Mouse (Mus musculus) E14TG2a.4 (cell line): Measurements from ENCODE around the gene 2300009A05Rik.

Experiments
- H3K27me3 ChIP-seq: 2 replicates; pipeline ENCODE4 v1.6.1; 2014; ENCODE audit warnings: low read length, control low read depth; ENCODE audit not compliant: insufficient read depth
- H3K36me3 ChIP-seq: 2 replicates; pipeline ENCODE4 v1.6.1; 2014; ENCODE audit warnings: low read length, control low read depth; ENCODE audit not compliant: insufficient read depth
- H3K4me1 ChIP-seq: replicated peaks from 2 replicates; pipeline ENCODE4 v1.6.1; 2014; ENCODE audit warnings: low read depth, low read length, control low read depth
- H3K4me3 ChIP-seq: replicated peaks from 2 replicates; pipeline ENCODE4 v1.5.1; 2014; ENCODE audit warnings: mild to moderate bottlenecking, low read length
- H3K9me3 ChIP-seq: 2 replicates; pipeline ENCODE4 v1.6.1; 2014; ENCODE audit warnings: low read length, control low read depth
- CTCF ChIP-seq: conservative IDR thresholded peaks from 2 replicates; pipeline ENCODE4 v1.5.1; 2014; ENCODE audit warnings: low read length
- NANOG ChIP-seq: IDR thresholded peaks from 2 replicates; pipeline ENCODE4 v1.6.1; 2014; ENCODE audit warnings: borderline replicate concordance, low read length, mixed read lengths
- POU5F1 ChIP-seq: IDR thresholded peaks from 2 replicates; pipeline ENCODE4 v1.6.1; 2014; ENCODE audit warnings: low read length, borderline replicate concordance

Gene 2300009A05Rik

GRCm38 (mm10) chr9:63391307-63391706 lies 7.7 kb downstream of the 2300009A05Rik start:
- TF ChIP-seq NANOG (no peak), POU5F1 (no peak), CTCF (no peak)
- no peaks in the 10 kb centered on the region for H3K36me3 ChIP-seq
- H3K4me3 ChIP-seq, result no peak overlapping the region
- H3K9me3 ChIP-seq, result no peaks in the 10 kb centered on the region
- no peaks in the 10 kb centered on the region for H3K4me1 ChIP-seq
- H3K27me3 ChIP-seq, result no peaks in the 10 kb centered on the region

GRCm38 (mm10) chr9:63382761-63383160 lies 16.3 kb downstream of the 2300009A05Rik start:
- Histone ChIP-seq H3K4me3 (no peak overlapping the region), H3K27me3 (peaks cover 8% of the 10 kb centered on the region; the same call in 1 of the 2 replicates), H3K4me1 (peaks cover 5% of the 10 kb centered on the region; the same call in 1 of the 2 replicates), H3K36me3 (no peaks in the 10 kb centered on the region), H3K9me3 (no peaks in the 10 kb centered on the region)
- TF ChIP-seq CTCF (no peak), POU5F1 (no peak), NANOG (no peak)

- peaks cover 8% of the 10 kb centered on the region; the same call in 1 of the 2 replicates for H3K27me3 ChIP-seq
- TF ChIP-seq CTCF, result no peak
- TF ChIP-seq POU5F1, result no peak
- TF ChIP-seq NANOG, result no peak
- H3K9me3 ChIP-seq, result no peaks in the 10 kb centered on the region
- no peak overlapping the region for H3K4me3 ChIP-seq
- peaks cover 13% of the 10 kb centered on the region for H3K4me1 ChIP-seq
- peaks cover under 1% of the 10 kb centered on the region; the same call in 1 of the 2 replicates for H3K36me3 ChIP-seq
Observed at GRCm38 (mm10) chr9:63380326-63380725, 18.7 kb downstream of the 2300009A05Rik start.

- Histone ChIP-seq H3K4me1 (peaks cover 13% of the 10 kb centered on the region), H3K36me3 (peaks cover 21% of the 10 kb centered on the region), H3K27me3 (no peaks in the 10 kb centered on the region), H3K4me3 (peak overlapping the region; percentile 84), H3K9me3 (no peaks in the 10 kb centered on the region)
- no peak for TF ChIP-seq CTCF
- no peak for TF ChIP-seq NANOG
- TF ChIP-seq POU5F1, result no peak
Observed at GRCm38 (mm10) chr9:63378174-63378573, 20.9 kb downstream of the 2300009A05Rik start.

- H3K4me1 ChIP-seq, result peaks cover 14% of the 10 kb centered on the region
- H3K27me3 ChIP-seq, result no peaks in the 10 kb centered on the region
- peaks cover 21% of the 10 kb centered on the region for H3K36me3 ChIP-seq
- peak within 1 kb of the TSS; percentile 84 for H3K4me3 ChIP-seq
- no peaks in the 10 kb centered on the region for H3K9me3 ChIP-seq
- TF ChIP-seq POU5F1, result no peak
- TF ChIP-seq CTCF, result no peak
- no peak for TF ChIP-seq NANOG
Observed at GRCm38 (mm10) chr9:63377270-63378142, 21.5 kb downstream of the 2300009A05Rik start, which contains the start of gene Map2k5. Gene Map2k5 (minus strand): TSS chr9:63377902.

GRCm38 (mm10) chr9:63373315-63373714 lies 25.7 kb downstream of the 2300009A05Rik start:
- TF ChIP-seq CTCF (no peak), NANOG (no peak), POU5F1 (no peak)
- Histone ChIP-seq H3K36me3 (peaks cover 37% of the 10 kb centered on the region), H3K4me1 (peaks cover 11% of the 10 kb centered on the region), H3K9me3 (no peaks in the 10 kb centered on the region), H3K27me3 (no peaks in the 10 kb centered on the region), H3K4me3 (no peak overlapping the region)

GRCm38 (mm10) chr9:63372541-63372940 lies 26.5 kb downstream of the 2300009A05Rik start:
- H3K9me3 ChIP-seq, result no peaks in the 10 kb centered on the region
- peaks cover 10% of the 10 kb centered on the region for H3K4me1 ChIP-seq
- no peak overlapping the region for H3K4me3 ChIP-seq
- H3K27me3 ChIP-seq, result no peaks in the 10 kb centered on the region
- TF ChIP-seq CTCF (no peak), NANOG (no peak), POU5F1 (no peak)
- H3K36me3 ChIP-seq, result peaks cover 37% of the 10 kb centered on the region

- H3K36me3 ChIP-seq, result no peaks in the 10 kb centered on the region
- TF ChIP-seq NANOG, result no peak
- TF ChIP-seq POU5F1, result no peak
- TF ChIP-seq CTCF, result no peak
- H3K4me1 ChIP-seq, result no peaks in the 10 kb centered on the region
- no peak overlapping the region for H3K4me3 ChIP-seq
- no peaks in the 10 kb centered on the region for H3K9me3 ChIP-seq
- no peaks in the 10 kb centered on the region for H3K27me3 ChIP-seq
Observed at GRCm38 (mm10) chr9:63360410-63360809, 38.6 kb downstream of the 2300009A05Rik start.
